Mouse (Mus musculus) C2C12 (cell line): ENCODE measurements at regions not wholly inside any gene's neighbourhood (a gene's known extent, or its start where the extent isn't known, plus 50 kb on each side); places are given as distances from the start of the nearest gene placed in this dataset.

Experiments used
- CEBPB ChIP-seq: IDR thresholded peaks from one replicate; pipeline ENCODE4 v1.6.1; 2011; ENCODE audit warnings: low read depth, mild to moderate bottlenecking, control low read depth, moderate library complexity
- CTCF ChIP-seq: IDR thresholded peaks from one replicate; pipeline ENCODE4 v1.5.1; 2011; ENCODE audit not compliant: control insufficient read depth, insufficient read depth, insufficient read length
- FOSL1 ChIP-seq: IDR thresholded peaks from one replicate; pipeline ENCODE4 v1.8.0; 2011; ENCODE audit warnings: mild to moderate bottlenecking, low read length; ENCODE audit not compliant: poor library complexity, insufficient read depth, severe bottlenecking
- MAX ChIP-seq: IDR thresholded peaks from one replicate; pipeline ENCODE4 v1.6.1; 2011; ENCODE audit warnings: mild to moderate bottlenecking, control low read depth
- MYOD1 ChIP-seq: IDR thresholded peaks from one replicate; pipeline ENCODE4 v1.6.1; 2011; ENCODE audit warnings: low read depth; ENCODE audit not compliant: control insufficient read depth, insufficient read length
- MYOG ChIP-seq: IDR thresholded peaks from one replicate; pipeline ENCODE4 v1.6.1; 2011; ENCODE audit not compliant: control insufficient read depth, insufficient read length; ENCODE audit errors: extremely low read depth
- USF1 ChIP-seq: IDR thresholded peaks from one replicate; pipeline ENCODE4 v1.6.1; 2011; ENCODE audit warnings: low read depth, mild to moderate bottlenecking, control low read depth, moderate library complexity

DNA sequence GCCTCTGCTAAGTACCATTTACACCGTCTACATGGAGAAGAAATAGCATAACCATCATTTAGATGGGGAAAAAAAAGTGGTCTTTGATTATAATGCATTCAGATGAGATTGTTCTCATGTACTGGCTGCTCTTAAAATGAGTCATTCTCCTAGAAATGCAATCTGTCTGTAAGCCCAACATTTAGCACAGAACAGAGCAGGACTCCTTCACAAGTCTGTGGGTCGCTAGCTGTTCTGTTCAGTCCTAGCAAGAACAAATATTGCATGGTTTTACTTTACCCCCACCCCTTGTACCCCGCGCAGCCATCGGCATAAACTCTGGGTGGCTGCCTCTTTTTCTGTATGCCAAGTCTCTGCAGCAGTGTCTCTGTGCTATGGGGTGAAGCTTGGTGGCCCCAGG, 685.4 kb downstream of the Tmem132b start:
- TF ChIP-seq CTCF: no peak
- TF ChIP-seq MYOD1: no peak
- no peak for TF ChIP-seq MAX
- no peak for TF ChIP-seq USF1
- no peak for TF ChIP-seq CEBPB
- TF ChIP-seq MYOG: no peak
- TF ChIP-seq FOSL1: no peak
